31 mouse cellular contexts compared by ENCODE assay signal in the genomic region with DNA sequence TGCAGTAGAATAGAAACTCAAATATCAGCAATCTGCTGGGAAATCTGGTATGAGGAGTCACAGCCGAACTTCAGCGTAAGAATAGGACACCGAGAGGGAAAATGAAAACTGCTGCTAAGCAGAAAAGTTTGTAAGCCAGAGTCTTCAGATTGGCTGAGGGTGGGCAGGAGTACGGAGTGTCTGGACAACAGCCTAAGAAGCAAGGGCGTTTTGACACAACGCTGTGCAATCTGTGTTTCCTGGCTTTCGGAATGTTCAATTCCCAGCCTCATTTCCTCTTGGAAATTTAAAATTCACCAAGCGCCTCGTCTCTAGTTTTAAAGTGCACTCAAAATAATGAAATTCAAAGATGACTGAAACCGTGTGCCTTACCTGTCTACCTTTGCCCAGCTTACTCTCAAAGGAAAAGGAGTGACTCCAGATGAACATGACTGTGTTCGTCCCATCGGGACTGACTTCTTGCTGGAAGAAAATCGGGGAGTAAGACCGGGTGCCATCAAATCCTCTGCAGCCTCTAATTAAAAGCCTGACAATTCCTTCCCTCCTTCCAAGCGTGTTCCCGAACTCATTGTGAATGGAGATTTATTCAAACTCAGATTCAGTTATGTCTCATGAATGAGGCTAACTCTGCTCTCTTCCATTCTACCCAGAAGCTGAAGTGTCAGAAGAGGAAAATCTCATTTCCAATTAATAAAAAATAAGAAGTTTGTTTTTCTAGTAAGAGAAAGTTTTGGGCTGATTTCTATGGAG.
DNase-seq lines count a peak whose midpoint lies in the region; ATAC-seq lines count a peak whose summit lies in the region.
"Had no signal": no experiment of that assay in that cellular context is flagged by ENCODE, and none has a peak within 500 bp of the region (broad histone marks: within the 10 kb centered on the region; RNA-seq: fewer than 3 reads in every experiment).

No protein-coding gene starts in this region.

- ATAC-seq in forebrain, embryonic 13.5 days = peak; percentile 59; the same call in 1 of the 2 replicates
- ATAC-seq in forebrain, embryonic 12.5 days (ENCODE audit: low FRiP score) = no peak
- ATAC-seq: inflammation-experienced regulatory T-cells, adult 6 months had no signal

- H3K9me3 ChIP-seq in forebrain, embryonic 13.5 days (replicated peaks) = no peaks in the 10 kb centered on the region
- H3K9me3 ChIP-seq in forebrain, embryonic 12.5 days = no peaks in the 10 kb centered on the region
- H3K9me3 ChIP-seq: embryonic facial prominence, embryonic 12.5 days; hindbrain, embryonic 10.5 days; hindbrain, embryonic 15.5 days; kidney, embryonic 15.5 days; limb, embryonic 13.5 days; lung, embryonic 15.5 days; neural tube, embryonic 12.5 days had no signal

- no peaks in the 10 kb centered on the region; the same call in 1 of the 2 replicates for H3K4me1 ChIP-seq in forebrain, embryonic 13.5 days
- 0 out of 2 replicates have a peak, but pooled peaks cover 3% of the 10 kb centered on the region for H3K4me1 ChIP-seq in forebrain, embryonic 12.5 days
- H3K4me1 ChIP-seq: embryonic facial prominence, embryonic 12.5 days; hindbrain, embryonic 10.5 days; hindbrain, embryonic 15.5 days; kidney, embryonic 15.5 days; limb, embryonic 13.5 days; lung, embryonic 15.5 days; neural tube, embryonic 12.5 days had no signal

- H3K4me2 ChIP-seq in forebrain, embryonic 13.5 days = no peak overlapping the region
- no peak overlapping the region for H3K4me2 ChIP-seq in forebrain, embryonic 12.5 days
- H3K4me2 ChIP-seq: embryonic facial prominence, embryonic 12.5 days; hindbrain, embryonic 15.5 days; kidney, embryonic 15.5 days; limb, embryonic 13.5 days; liver, embryonic 11.5 days; lung, embryonic 15.5 days; midbrain, embryonic 11.5 days; neural tube, embryonic 12.5 days had no signal

- no peak overlapping the region for H3K4me3 ChIP-seq in forebrain, embryonic 13.5 days
- H3K4me3 ChIP-seq in forebrain, embryonic 12.5 days (replicated peaks) = no peak overlapping the region
- H3K4me3 ChIP-seq: embryonic facial prominence, embryonic 12.5 days; hindbrain, embryonic 10.5 days; hindbrain, embryonic 15.5 days; kidney, embryonic 15.5 days; left cerebral cortex, adult 2 months; limb, embryonic 13.5 days; lung, embryonic 15.5 days; neural tube, embryonic 12.5 days had no signal

- DNase-seq in layer of hippocampus, adult 18-20 months (ENCODE audit: low spot score in 2 of 2) = peak; percentile 15 to 40
- DNase-seq in layer of hippocampus, postnatal 25 days (ENCODE audit: extremely low spot score in 1 of 2, low spot score in 1 of 2) = no peak
- DNase-seq in right cerebral cortex, adult 18-20 months = peak; percentile 17
- no peak for DNase-seq in right cerebral cortex, postnatal 36 days (ENCODE audit: low spot score in 2 of 2)
- peak; percentile 15 to 31 for DNase-seq in layer of hippocampus, postnatal 14 days (ENCODE audit: low spot score in 2 of 2)
- no peak for DNase-seq in natural killer cell, adult 2 months (ENCODE audit: low spot score in 2 of 2)
- DNase-seq: adrenal gland, adult 8-10 months; cerebellum, adult 11-12 months; cerebellum, adult 9-11 months; embryo, embryonic 11 days; gastrocnemius, postnatal 14 days; heart, postnatal 14 days; kidney, adult 18-20 months; kidney, postnatal 36 days; lung, postnatal 36 days; spleen, adult 18-20 months; thymus, postnatal 14 days had no signal

- no peaks in the 10 kb centered on the region for H3K27me3 ChIP-seq in forebrain, embryonic 13.5 days
- H3K27me3 ChIP-seq in forebrain, embryonic 12.5 days = no peaks in the 10 kb centered on the region
- H3K27me3 ChIP-seq: CH12.LX; embryonic facial prominence, embryonic 12.5 days; hindbrain, embryonic 15.5 days; kidney, embryonic 15.5 days; limb, embryonic 13.5 days; lung, embryonic 15.5 days; neural tube, embryonic 12.5 days had no signal

- H3K9ac ChIP-seq in forebrain, embryonic 13.5 days = no peak overlapping the region
- H3K9ac ChIP-seq in forebrain, embryonic 12.5 days = no peak overlapping the region
- H3K9ac ChIP-seq: embryonic facial prominence, embryonic 12.5 days; hindbrain, embryonic 15.5 days; kidney, embryonic 15.5 days; limb, embryonic 13.5 days; lung, embryonic 15.5 days; neural tube, embryonic 12.5 days had no signal

- no peaks in the 10 kb centered on the region for H3K36me3 ChIP-seq in forebrain, embryonic 13.5 days (ENCODE audit: poor library complexity, severe bottlenecking)
- no peaks in the 10 kb centered on the region for H3K36me3 ChIP-seq in forebrain, embryonic 12.5 days (replicated peaks)
- H3K36me3 ChIP-seq: embryonic facial prominence, embryonic 12.5 days; hindbrain, embryonic 10.5 days; hindbrain, embryonic 15.5 days; kidney, embryonic 15.5 days; limb, embryonic 13.5 days; lung, embryonic 15.5 days; neural tube, embryonic 12.5 days had no signal

- WGBS in forebrain, embryonic 13.5 days = 69% methylated on average over 16 of the region's 16 CpGs
- 73% methylated on average over 16 of the region's 16 CpGs for WGBS in forebrain, embryonic 12.5 days

- H3K27ac ChIP-seq in forebrain, embryonic 13.5 days = no peak overlapping the region
- H3K27ac ChIP-seq in forebrain, embryonic 12.5 days = no peak overlapping the region
- H3K27ac ChIP-seq: embryonic facial prominence, embryonic 12.5 days; hindbrain, embryonic 10.5 days; hindbrain, embryonic 15.5 days; kidney, embryonic 15.5 days; left cerebral cortex, adult 2 months; limb, embryonic 13.5 days; lung, embryonic 15.5 days; neural tube, embryonic 12.5 days had no signal

Comparison
In these comparisons a context has a peak if more than half of its experiments do, and no peak if none do; other contexts are left out.
1. DNase-seq: peak in layer of hippocampus, adult 18-20 months (2 of 2), right cerebral cortex, adult 18-20 months (single experiment) and layer of hippocampus, postnatal 14 days (2 of 2); none in layer of hippocampus, postnatal 25 days (0 of 2), right cerebral cortex, postnatal 36 days (0 of 2) and natural killer cell, adult 2 months (0 of 2).